Mouse (Mus musculus) liver, embryonic 14.5 days (tissue): Measurements from ENCODE around the gene Fry. TPM values are rescaled to one million over a fixed set of nuclear protein-coding genes. Genes with fewer than 3 reads are reported as not detected.
A peak's percentile ranks its signal among the peaks of the same experiment; 100 is the strongest.

Source experiments
- ATAC-seq: fragments of 200-750 bp; cut with Nextera tagmentation; 2 replicates; pipeline ENCODE4 v1.8.0; 2017; ENCODE audit warnings: moderate number of reproducible peaks, mild to moderate bottlenecking, moderate library complexity; ENCODE audit not compliant: insufficient read depth
- DNase-seq, 3 experiments: peaks; one replicate each; pipeline ENCODE4 v3.0.0-alpha.2; 2012 to 2013; ENCODE audit warnings: low read depth in 3 of 3, low spot score in 3 of 3
- H3K27ac ChIP-seq: fragments of 300-500 bp; sonication (generic); 2 replicates; pipeline ENCODE4 v1.5.1; 2014; ENCODE audit warnings: moderate library complexity, mild to moderate bottlenecking, control low read depth, inconsistent platforms
- H3K27me3 ChIP-seq: fragments of 300-500 bp; sonication (generic); 2 replicates; pipeline ENCODE4 v1.6.1; 2014; ENCODE audit warnings: mild to moderate bottlenecking, low read length, moderate library complexity; ENCODE audit not compliant: control insufficient read depth, insufficient read depth
- H3K36me3 ChIP-seq: fragments of 300-500 bp; sonication (generic); replicated peaks from 2 replicates; pipeline ENCODE4 v1.6.1; 2014; ENCODE audit warnings: low read depth; ENCODE audit not compliant: control insufficient read depth, insufficient read depth
- H3K4me1 ChIP-seq, 2 experiments: fragments of 200-500 bp in 1 of 2; fragments of 300-500 bp in 1 of 2; sonication (generic) in 1 of 2; replicated peaks; 2 replicates each; pipeline ENCODE4 v1.6.1; 2012 to 2014; ENCODE audit warnings: antibody characterized with exemption in 1 of 2, inconsistent platforms in 1 of 2, low read length in 1 of 2; ENCODE audit not compliant: control insufficient read depth in 2 of 2, insufficient read depth in 2 of 2
- H3K4me2 ChIP-seq: fragments of 300-500 bp; sonication (generic); 2 replicates; pipeline ENCODE4 v1.6.1; 2014; ENCODE audit warnings: low read depth, mild to moderate bottlenecking, control low read depth, moderate library complexity
- H3K4me3 ChIP-seq, 2 experiments: fragments of 200-500 bp in 1 of 2; fragments of 300-500 bp in 1 of 2; sonication (generic) in 1 of 2; 2 replicates each; pipeline ENCODE4 v1.5.1; 2012 to 2014; ENCODE audit warnings: low read depth in 2 of 2, low read length in 2 of 2, mild to moderate bottlenecking in 2 of 2, control low read depth in 1 of 2, inconsistent platforms in 1 of 2, moderate library complexity in 1 of 2; ENCODE audit not compliant: insufficient read depth in 1 of 2
- H3K9ac ChIP-seq: fragments of 300-500 bp; sonication (generic); replicated peaks from 2 replicates; pipeline ENCODE4 v1.6.1; 2014; ENCODE audit warnings: mild to moderate bottlenecking, control low read depth, moderate library complexity
- H3K9me3 ChIP-seq: fragments of 300-500 bp; sonication (generic); 2 replicates; pipeline ENCODE4 v1.6.1; 2016; ENCODE audit warnings: low read length, mixed read lengths; ENCODE audit not compliant: control insufficient read depth
- CTCF ChIP-seq: IDR thresholded peaks from 2 replicates; pipeline ENCODE4 v1.5.1; 2016; ENCODE audit warnings: antibody characterized with exemption, low read depth, control low read depth
- EP300 ChIP-seq: IDR thresholded peaks from 2 replicates; pipeline ENCODE4 v1.6.1; 2016; ENCODE audit warnings: antibody characterized with exemption, low read depth
- WGBS: fragments of 180-500 bp; shearing (Covaris S2); extraction: QIAGEN DNeasy Blood & Tissue Kit; methylation state at CpG from one replicate; pipeline ENCODE4 v1.1.7; 2014; ENCODE audit not compliant: insufficient replicate concordance; 5-methylcytosine and 5-hydroxymethylcytosine counted together
- polyA plus RNA-seq, 2 experiments: library from polyadenylated mRNA; depleted of rRNA in 1 of 2; stranded (reverse) in 1 of 2; unstranded in 1 of 2; fragments of >200 nt; fragmentation: Nextera tagmentation in 1 of 2; extraction: Ambion mirVana in 1 of 2; gene quantifications; 2 replicates each; pipeline versions ENCODE4 v1.2.1 to v1.2.3; 2012 to 2014

Fry gene
- polyA plus RNA-seq, 2 experiments = 1.4 to 1.9 TPM

DNA sequence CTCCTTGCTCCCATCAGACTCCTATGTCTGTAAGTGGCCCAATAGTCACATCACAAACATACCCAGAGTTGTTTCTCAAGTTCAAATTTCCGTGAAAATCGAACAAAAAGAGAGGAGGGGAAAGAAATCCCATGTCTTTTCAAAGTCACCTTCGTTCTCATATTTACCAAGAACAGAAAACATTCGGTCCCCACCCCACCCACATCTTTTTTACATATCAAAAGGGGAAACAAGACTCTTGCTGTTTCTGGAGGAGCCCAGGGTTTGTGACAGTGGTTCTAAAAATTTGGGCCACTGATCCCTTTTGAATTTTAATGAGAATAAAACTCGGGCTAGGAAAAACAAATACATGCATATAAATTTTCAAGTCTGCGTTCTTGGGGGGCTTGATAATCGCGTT is 7.2 kb upstream of the Fry start:
- Histone ChIP-seq H3K4me2 (no peak overlapping the region), H3K27ac (no peak overlapping the region), H3K9ac (no peak overlapping the region), H3K27me3 (no peaks in the 10 kb centered on the region), H3K36me3 (no peaks in the 10 kb centered on the region), H3K4me1 (peaks cover 0 to 7% of the 10 kb centered on the region in 2 experiments; a peak in 2 of 4 replicates), H3K9me3 (no peaks in the 10 kb centered on the region), H3K4me3 (no peak overlapping the region)
- TF ChIP-seq CTCF (no peak), EP300 (no peak)
- no peak for DNase-seq
- 44% methylated on average over 8 of the region's 8 CpGs for WGBS
- no peak for ATAC-seq

DNA sequence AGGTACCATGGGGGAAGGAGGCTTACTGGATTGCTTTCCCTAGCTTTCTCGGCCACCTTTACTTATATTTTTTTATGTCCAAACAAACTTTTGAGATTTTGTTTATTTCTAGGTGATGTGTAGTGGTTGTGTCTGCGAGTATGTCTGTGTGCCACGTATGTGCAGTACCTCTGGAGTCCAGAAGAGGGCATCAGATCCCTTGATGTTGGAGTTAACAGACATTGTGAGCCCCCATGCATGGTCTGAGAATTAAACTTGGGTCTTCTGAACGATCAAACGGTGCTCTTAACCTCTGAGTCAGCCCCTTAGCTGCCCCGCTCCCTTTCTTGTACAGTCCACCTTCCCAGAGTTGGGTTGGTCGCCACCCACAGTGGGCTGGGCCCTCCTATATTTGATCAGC is 4.4 kb upstream of the Fry start:
- ATAC-seq = no peak
- no peaks in the 10 kb centered on the region for H3K27me3 ChIP-seq
- H3K4me1 ChIP-seq = peaks cover 0 to 14% of the 10 kb centered on the region in 2 experiments; a peak in 3 of 4 replicates
- no peaks in the 10 kb centered on the region for H3K9me3 ChIP-seq
- WGBS = 49% methylated on average over 7 of the region's 7 CpGs
- H3K36me3 ChIP-seq = no peaks in the 10 kb centered on the region
- no peak for DNase-seq
- TF ChIP-seq EP300 = no peak
- TF ChIP-seq CTCF = peak; percentile 79
- no peak overlapping the region for H3K4me2 ChIP-seq
- no peak overlapping the region for H3K4me3 ChIP-seq
- no peak overlapping the region for H3K27ac ChIP-seq
- H3K9ac ChIP-seq = no peak overlapping the region

DNA sequence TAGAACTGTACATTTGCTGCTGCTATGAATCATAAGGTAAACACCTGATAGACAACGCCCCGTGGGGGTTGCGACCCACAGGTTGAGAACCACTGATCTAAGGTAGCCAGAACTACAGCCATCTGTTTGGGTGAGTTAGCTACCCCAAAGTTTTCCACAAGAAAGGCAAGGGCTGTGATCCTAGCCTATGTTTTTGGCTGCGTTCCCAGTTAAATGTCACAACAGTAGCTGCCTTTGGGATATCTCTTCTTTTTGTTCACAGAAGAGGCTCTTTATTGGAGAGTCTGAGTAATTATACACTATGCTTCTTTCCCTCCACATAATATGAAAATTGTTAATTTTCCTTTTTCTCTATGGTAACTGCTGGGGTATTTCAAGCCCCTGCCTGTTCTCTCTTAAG is 3.7 kb upstream of the Fry start:
- Histone ChIP-seq H3K27me3 (no peaks in the 10 kb centered on the region; the same call in 1 of the 2 replicates), H3K9ac (no peak overlapping the region), H3K4me2 (no peak overlapping the region), H3K4me1 (peaks cover 5 to 20% of the 10 kb centered on the region in 2 experiments), H3K27ac (no peak overlapping the region), H3K4me3 (no peak overlapping the region), H3K9me3 (no peaks in the 10 kb centered on the region), H3K36me3 (no peaks in the 10 kb centered on the region)
- no peak for DNase-seq
- ATAC-seq = no peak
- WGBS = 72% methylated on average over 4 of the region's 4 CpGs
- no peak for TF ChIP-seq CTCF
- no peak for TF ChIP-seq EP300

DNA sequence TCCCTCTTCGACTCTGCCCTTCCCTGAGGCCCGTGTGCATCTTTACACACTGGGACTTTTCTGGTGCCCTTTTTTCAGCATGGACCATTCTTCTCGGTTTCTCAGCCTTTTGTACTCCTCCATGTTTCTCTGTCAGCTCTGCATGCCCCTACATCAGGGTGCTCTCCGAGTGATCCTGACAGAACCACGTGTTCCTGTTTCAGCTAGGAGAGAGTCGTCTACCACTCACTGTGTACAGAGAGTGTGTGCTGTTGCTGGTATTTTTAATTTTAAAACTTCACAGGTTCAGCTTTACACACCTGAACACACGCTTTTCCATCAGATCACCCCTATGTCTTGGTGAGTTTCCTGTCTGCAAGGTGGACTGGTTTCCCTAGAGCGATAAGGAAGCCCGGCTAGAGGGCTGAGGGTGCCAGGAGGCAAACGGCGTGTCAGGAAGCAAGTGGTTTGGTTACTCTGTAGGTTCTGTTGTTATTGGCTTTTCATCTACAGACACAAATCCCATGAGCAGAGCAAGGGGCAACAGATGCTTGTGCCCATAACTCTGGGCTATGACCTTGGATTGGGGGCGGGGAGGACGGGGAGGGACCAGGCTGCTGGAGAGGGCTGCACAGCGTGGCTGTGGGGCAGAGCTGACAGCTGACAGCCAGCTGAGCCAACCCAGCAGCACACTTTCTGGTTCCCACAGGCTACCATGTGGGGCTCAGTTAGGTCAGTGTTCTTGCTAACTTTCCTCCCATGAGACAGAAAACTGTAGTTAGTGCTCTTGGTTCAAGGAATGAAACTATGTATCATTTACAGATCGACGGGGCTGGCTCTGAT is 3.0 kb upstream of the Fry start:
- TF ChIP-seq EP300 (no peak), CTCF (no peak)
- Histone ChIP-seq H3K4me1 (peaks cover 5 to 20% of the 10 kb centered on the region in 2 experiments), H3K9me3 (no peaks in the 10 kb centered on the region), H3K27ac (no peak overlapping the region), H3K27me3 (no peaks in the 10 kb centered on the region; the same call in 1 of the 2 replicates), H3K4me3 (no peak overlapping the region), H3K9ac (0 out of 2 replicates have a peak overlapping the region, but pooled peaks have one; percentile 7), H3K4me2 (peak overlapping the region; percentile 37), H3K36me3 (no peaks in the 10 kb centered on the region)
- ATAC-seq = no peak
- WGBS = 34% methylated on average over 16 of the region's 16 CpGs
- DNase-seq = no peak

DNA sequence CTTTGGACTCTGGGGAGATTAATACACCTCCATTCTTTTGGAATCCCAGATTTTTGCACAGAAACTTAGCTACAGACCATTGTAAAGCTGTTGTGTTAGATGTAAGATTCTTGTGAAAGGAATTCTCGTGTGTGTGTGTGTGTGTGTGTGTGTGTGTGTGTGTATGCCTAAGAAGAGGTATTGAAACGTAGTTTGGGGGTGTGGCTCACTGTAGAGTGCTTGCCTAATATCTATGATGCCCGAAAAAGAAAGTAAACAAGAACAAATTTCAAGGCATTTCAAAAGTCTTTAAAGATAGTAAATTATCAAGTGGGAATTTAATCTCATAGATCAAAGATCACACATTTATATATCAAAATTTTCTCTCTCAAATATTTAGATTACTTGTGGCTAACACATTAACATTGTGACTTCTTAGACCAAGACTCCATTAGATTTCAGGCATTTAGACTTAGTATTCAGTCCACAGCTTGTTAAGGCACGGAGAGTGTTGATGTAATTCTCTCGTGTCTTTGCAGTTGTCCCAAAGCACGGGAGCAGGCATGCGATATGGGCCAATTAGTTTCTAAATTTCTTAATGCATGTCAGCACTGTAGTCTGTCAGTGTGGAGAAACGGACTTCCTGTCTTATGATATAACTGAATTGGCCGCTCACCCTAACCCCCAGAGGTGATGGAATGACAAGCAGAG is 2.1 kb upstream of the Fry start:
- no peak overlapping the region for H3K9ac ChIP-seq
- H3K4me1 ChIP-seq = peaks cover 5 to 20% of the 10 kb centered on the region in 2 experiments
- TF ChIP-seq EP300 (no peak), CTCF (no peak)
- H3K4me2 ChIP-seq = peak overlapping the region; percentile 37
- WGBS = 54% methylated on average over 9 of the region's 9 CpGs
- no peaks in the 10 kb centered on the region; the same call in 1 of the 2 replicates for H3K27me3 ChIP-seq
- H3K4me3 ChIP-seq = no peak overlapping the region
- ATAC-seq (no peak), DNase-seq (no peak)
- H3K27ac ChIP-seq = no peak overlapping the region
- no peaks in the 10 kb centered on the region for H3K9me3 ChIP-seq
- no peaks in the 10 kb centered on the region for H3K36me3 ChIP-seq
